Mouse (Mus musculus): ENCODE data around the gene D130043K22Rik. TPM values are rescaled to one million over a fixed set of nuclear protein-coding genes. Genes with fewer than 3 reads are reported as not detected.

D130043K22Rik gene
- polyA plus RNA-seq, 1 experiment, result 0.86 TPM

GRCm38 (mm10) chr13:24937108-24937838, 92.3 kb downstream of the D130043K22Rik start, which contains the start of gene Aldh5a1:
TSS of gene Aldh5a1 (minus strand) at chr13:24937661.
- peak; percentile 70 for DNase-seq
- Histone ChIP-seq H3K4me3 (replicated peaks; ENCODE audit: extremely low read depth, low read depth, low read length) (peak within 1 kb of the TSS; percentile 83), H3K4me1 (ENCODE audit: control insufficient read depth, insufficient read depth, low read length) (peaks cover 7% of the 10 kb centered on the region)
- 1% methylated on average over 67 of the region's 75 CpGs for whole genome bisulfite sequencing
- TF ChIP-seq POLR2A (IDR thresholded peaks at IDR 0.05; ENCODE audit: borderline replicate concordance, extremely low read depth, low read depth, low read length) (peak; percentile 18; the same call in 1 of the 2 replicates), CTCF (IDR thresholded peaks at IDR 0.05; ENCODE audit: insufficient read depth, low read length) (peak; percentile 25; the same call in 1 of the 2 replicates)

GRCm38 (mm10) chr13:24937839-24938166, 92.9 kb downstream of the D130043K22Rik start:
- no peak for DNase-seq
- H3K4me1 ChIP-seq (ENCODE audit: control insufficient read depth, insufficient read depth, low read length), result peaks cover 7% of the 10 kb centered on the region

GRCm38 (mm10) chr13:24938683-24939082, 93.7 kb downstream of the D130043K22Rik start:
- 20% methylated on average over 9 of the region's 9 CpGs for WGBS
- peak; percentile 70 for DNase-seq
- Histone ChIP-seq H3K4me1 (ENCODE audit: control insufficient read depth, insufficient read depth, low read length) (peaks cover 7% of the 10 kb centered on the region), H3K4me3 (replicated peaks; ENCODE audit: extremely low read depth, low read depth, low read length) (peak overlapping the region; percentile 13)
- TF ChIP-seq POLR2A (IDR thresholded peaks at IDR 0.05; ENCODE audit: borderline replicate concordance, extremely low read depth, low read depth, low read length) (no peak), CTCF (IDR thresholded peaks at IDR 0.05; ENCODE audit: insufficient read depth, low read length) (peak; percentile 75)

More at GRCm38 (mm10) chr13:24937839-24938166, 92.9 kb downstream of the D130043K22Rik start:
- peak overlapping the region; percentile 83 for H3K4me3 ChIP-seq (replicated peaks; ENCODE audit: extremely low read depth, low read depth, low read length)
- TF ChIP-seq CTCF (IDR thresholded peaks at IDR 0.05; ENCODE audit: insufficient read depth, low read length) (no peak), POLR2A (IDR thresholded peaks at IDR 0.05; ENCODE audit: borderline replicate concordance, extremely low read depth, low read depth, low read length) (no peak)
- WGBS, result 13% methylated on average over 12 of the region's 12 CpGs

GRCm38 (mm10) chr13:24939472-24939871, 94.5 kb downstream of the D130043K22Rik start:
- TF ChIP-seq POLR2A (IDR thresholded peaks at IDR 0.05; ENCODE audit: borderline replicate concordance, extremely low read depth, low read depth, low read length), result no peak
- TF ChIP-seq CTCF (IDR thresholded peaks at IDR 0.05; ENCODE audit: insufficient read depth, low read length), result no peak
- WGBS, result 90% methylated on average over 9 of the region's 9 CpGs
- no peak for DNase-seq
- H3K4me3 ChIP-seq (replicated peaks; ENCODE audit: extremely low read depth, low read depth, low read length), result no peak overlapping the region
- peaks cover 7% of the 10 kb centered on the region for H3K4me1 ChIP-seq (ENCODE audit: control insufficient read depth, insufficient read depth, low read length)

DNA sequence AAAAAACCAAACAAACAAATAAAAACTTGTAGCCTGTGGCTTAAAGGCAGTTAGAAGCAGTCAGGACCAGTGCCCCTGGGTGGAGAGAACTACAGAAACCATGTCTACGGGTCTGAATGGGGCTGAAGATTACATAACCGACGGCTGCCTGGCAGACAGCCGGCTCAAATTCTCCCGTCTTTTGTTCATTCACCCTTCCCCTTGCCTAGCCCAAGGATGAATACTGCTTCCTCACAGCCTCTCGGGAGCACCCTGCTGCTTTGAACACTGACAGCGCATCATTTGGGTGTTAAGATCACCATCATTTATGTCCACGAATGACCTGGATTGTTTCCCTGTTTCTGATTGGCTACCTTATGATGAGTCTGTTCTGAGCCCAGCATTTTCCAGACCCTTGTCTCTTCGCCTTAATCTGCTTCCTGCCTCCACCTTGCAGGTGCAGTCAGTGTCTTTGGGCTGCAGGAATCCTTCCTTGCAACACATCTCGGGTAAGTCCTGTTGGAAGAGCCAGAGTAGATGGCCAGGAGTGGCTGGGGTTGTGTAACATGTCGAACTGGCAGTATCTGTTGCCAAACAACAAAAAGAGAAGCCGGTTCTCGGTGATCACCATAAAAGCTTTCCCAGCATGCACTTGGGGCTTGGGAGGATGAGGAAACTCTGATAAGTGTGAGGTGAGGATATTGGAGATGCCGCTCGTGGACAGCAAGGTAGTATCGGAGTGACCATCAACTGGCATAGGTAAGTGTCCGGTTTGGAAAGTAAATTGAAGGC, 97.8 kb downstream of the D130043K22Rik start, which contains the start of gene Gpld1:
Gene Gpld1 (plus strand): TSS at position 641 of the 771 bp plus-strand sequence.
- Histone ChIP-seq H3K4me1 (ENCODE audit: control insufficient read depth, insufficient read depth, low read length) (peaks cover 7% of the 10 kb centered on the region), H3K4me3 (replicated peaks; ENCODE audit: extremely low read depth, low read depth, low read length) (no peak within 1 kb of the TSS)
- no peak for TF ChIP-seq POLR2A (IDR thresholded peaks at IDR 0.05; ENCODE audit: borderline replicate concordance, extremely low read depth, low read depth, low read length)
- TF ChIP-seq CTCF (IDR thresholded peaks at IDR 0.05; ENCODE audit: insufficient read depth, low read length), result no peak
- 54% methylated on average over 17 of the region's 17 CpGs for WGBS
- no peak for DNase-seq

- 34% methylated on average over 8 of the region's 8 CpGs for WGBS
- Histone ChIP-seq H3K4me3 (replicated peaks; ENCODE audit: extremely low read depth, low read depth, low read length) (no peak overlapping the region), H3K4me1 (ENCODE audit: control insufficient read depth, insufficient read depth, low read length) (peaks cover 3% of the 10 kb centered on the region; the same call in 1 of the 2 replicates)
- TF ChIP-seq POLR2A (IDR thresholded peaks at IDR 0.05; ENCODE audit: borderline replicate concordance, extremely low read depth, low read depth, low read length) (no peak), CTCF (IDR thresholded peaks at IDR 0.05; ENCODE audit: insufficient read depth, low read length) (no peak)
- no peak for DNase-seq
Measured at GRCm38 (mm10) chr13:24943303-24943702, 98.4 kb downstream of the D130043K22Rik start.

- 44% methylated on average over 4 of the region's 4 CpGs for WGBS
- H3K4me3 ChIP-seq (replicated peaks; ENCODE audit: extremely low read depth, low read depth, low read length), result no peak overlapping the region
- no peak for DNase-seq
- TF ChIP-seq POLR2A (IDR thresholded peaks at IDR 0.05; ENCODE audit: borderline replicate concordance, extremely low read depth, low read depth, low read length) (no peak), CTCF (IDR thresholded peaks at IDR 0.05; ENCODE audit: insufficient read depth, low read length) (no peak)
- H3K4me1 ChIP-seq (ENCODE audit: control insufficient read depth, insufficient read depth, low read length), result no peaks in the 10 kb centered on the region
Measured at GRCm38 (mm10) chr13:24945567-24945966, 100.6 kb downstream of the D130043K22Rik start.

DNA sequence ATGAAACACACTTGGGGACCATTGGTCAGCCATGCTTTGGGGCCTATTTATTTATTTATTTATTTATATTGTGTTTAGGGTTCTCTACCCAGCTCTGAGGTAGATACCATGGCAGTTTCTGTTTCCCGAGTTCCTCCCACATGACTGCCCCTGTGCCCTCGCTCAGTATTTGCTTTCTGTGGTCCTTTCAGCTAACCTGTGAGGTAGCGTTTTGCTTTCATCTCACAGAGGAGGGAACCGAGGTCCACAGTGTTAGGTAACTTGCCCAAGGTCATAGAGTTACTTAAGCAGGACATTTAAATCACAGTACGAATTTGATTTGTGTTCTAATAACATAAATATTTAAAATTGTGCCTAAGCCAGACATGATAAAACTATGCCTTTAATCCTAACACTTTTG, 102.2 kb downstream of the D130043K22Rik start:
- no peak for TF ChIP-seq POLR2A (IDR thresholded peaks at IDR 0.05; ENCODE audit: borderline replicate concordance, extremely low read depth, low read depth, low read length)
- no peak for TF ChIP-seq CTCF (IDR thresholded peaks at IDR 0.05; ENCODE audit: insufficient read depth, low read length)
- Histone ChIP-seq H3K4me3 (replicated peaks; ENCODE audit: extremely low read depth, low read depth, low read length) (no peak overlapping the region), H3K4me1 (ENCODE audit: control insufficient read depth, insufficient read depth, low read length) (no peaks in the 10 kb centered on the region)
- WGBS, result 74% methylated on average over 5 of the region's 5 CpGs
- DNase-seq, result no peak

- TF ChIP-seq POLR2A (IDR thresholded peaks at IDR 0.05; ENCODE audit: borderline replicate concordance, extremely low read depth, low read depth, low read length) (no peak), CTCF (IDR thresholded peaks at IDR 0.05; ENCODE audit: insufficient read depth, low read length) (no peak)
- no peaks in the 10 kb centered on the region for H3K4me1 ChIP-seq (ENCODE audit: control insufficient read depth, insufficient read depth, low read length)
- no peak for DNase-seq
- no peak overlapping the region for H3K4me3 ChIP-seq (replicated peaks; ENCODE audit: extremely low read depth, low read depth, low read length)
- WGBS, result 86% methylated on average over 6 of the region's 6 CpGs
Measured at GRCm38 (mm10) chr13:24948870-24949269, 103.9 kb downstream of the D130043K22Rik start.

Other genes with a start within 250 kb of the D130043K22Rik start
- not detected in 2 replicates for gene Armh2, start 103.9 kb upstream of the D130043K22Rik start, polyA plus RNA-seq (2012; rRNA removed)
- 2.2 and 3.2 TPM in 2 replicates for gene Gmnn, start 83.2 kb upstream of the D130043K22Rik start, polyA plus RNA-seq (2012; rRNA removed)
- gene BC005537, start 43.5 kb upstream of the D130043K22Rik start, polyA plus RNA-seq (2012; rRNA removed), result 27.0 and 34.5 TPM in 2 replicates
- 32.3 and 32.6 TPM in 2 replicates for gene Acot13, start 13.6 kb upstream of the D130043K22Rik start, polyA plus RNA-seq (2012; rRNA removed)
- 8.9 and 12.7 TPM in 2 replicates for gene Tdp2, start 13.5 kb upstream of the D130043K22Rik start, polyA plus RNA-seq (2012; rRNA removed)
- gene Aldh5a1, start 92.5 kb downstream of the D130043K22Rik start, polyA plus RNA-seq (2012; rRNA removed), result 3.8 TPM in 2 replicates
- 1.8 and 9.0 TPM in 2 replicates for gene Gpld1, start 98.0 kb downstream of the D130043K22Rik start, polyA plus RNA-seq (2012; rRNA removed)
- 16.6 and 19.5 TPM in 2 replicates for gene Mrs2, start 175.2 kb downstream of the D130043K22Rik start, polyA plus RNA-seq (2012; rRNA removed)
- gene Dcdc2a, start 210.9 kb downstream of the D130043K22Rik start, polyA plus RNA-seq (2012; rRNA removed), result 0.63 and 0.95 TPM in 2 replicates